Mouse (Mus musculus) cerebellum, adult 2 months (tissue): ENCODE data around the gene Slc39a11.

Experiments used
- CTCF ChIP-seq: fragments of 200-500 bp; IDR thresholded peaks from 2 replicates; pipeline ENCODE4 v1.5.1; 2011; ENCODE audit warnings: low read depth, mild to moderate bottlenecking, control low read depth, low read length, moderate library complexity, borderline replicate concordance; ENCODE audit not compliant: insufficient read depth
- POLR2A ChIP-seq: fragments of 200-500 bp; IDR thresholded peaks from 2 replicates; pipeline ENCODE4 v1.6.1; 2011; ENCODE audit warnings: low read length, control low read depth, borderline replicate concordance; ENCODE audit not compliant: insufficient read depth

DNA sequence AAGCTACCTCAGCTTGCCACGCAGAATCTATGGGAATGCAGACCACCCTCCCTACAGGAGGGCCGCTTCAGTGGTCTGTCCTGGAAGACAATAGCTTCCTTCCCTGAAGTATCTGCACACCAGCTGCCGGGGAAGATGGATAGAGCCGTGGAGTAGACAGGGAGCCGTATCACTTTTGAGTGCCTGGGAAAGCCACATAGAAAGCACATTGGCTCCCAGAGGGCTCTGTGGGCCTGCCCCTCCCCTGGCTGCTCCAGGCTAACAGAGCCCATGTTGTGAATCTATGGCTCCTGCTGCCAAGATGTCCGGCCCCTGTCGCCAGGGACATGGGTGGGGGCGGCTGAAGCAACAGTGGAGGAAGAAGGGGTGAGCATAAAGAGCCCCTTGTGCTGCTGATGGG lies 355.4 kb downstream of the Slc39a11 start:
- TF ChIP-seq POLR2A (no peak), CTCF (no peak)
